Mouse (Mus musculus) intestine, postnatal 0 days (tissue): ENCODE measurements around the gene Trim34b. TPM values are rescaled to one million over a fixed set of nuclear protein-coding genes. Genes with fewer than 3 reads are reported as not detected.
"Not testable (repeated sequence)": the region's sequence is repeated elsewhere in the genome, so short reads cannot be mapped to it uniquely, and the experiment has no call there.

ENCODE experiments used
- ATAC-seq: fragments of 200-750 bp; cut with Nextera tagmentation; 2 replicates; pipeline ENCODE4 v1.8.0; 2017; ENCODE audit warnings: mild to moderate bottlenecking, moderate TSS enrichment, moderate library complexity
- H3K27ac ChIP-seq: fragments of 300-500 bp; sonication (generic); 2 replicates; pipeline ENCODE4 v1.5.1; 2014; ENCODE audit warnings: mild to moderate bottlenecking, low read depth, low read length, moderate library complexity
- H3K27me3 ChIP-seq: fragments of 300-500 bp; sonication (generic); replicated peaks from 2 replicates; pipeline ENCODE4 v1.6.1; 2014; ENCODE audit warnings: low read length, mixed read lengths; ENCODE audit not compliant: control insufficient read depth, insufficient read depth
- H3K36me3 ChIP-seq: fragments of 300-500 bp; sonication (generic); 2 replicates; pipeline ENCODE4 v1.6.1; 2014; ENCODE audit warnings: mild to moderate bottlenecking, moderate library complexity; ENCODE audit not compliant: control insufficient read depth, insufficient read depth
- H3K4me1 ChIP-seq: fragments of 300-500 bp; sonication (generic); replicated peaks from 2 replicates; pipeline ENCODE4 v1.6.1; 2014; ENCODE audit warnings: antibody characterized with exemption, low read length, mixed read lengths; ENCODE audit not compliant: control insufficient read depth, insufficient read depth
- H3K4me2 ChIP-seq: fragments of 300-500 bp; sonication (generic); replicated peaks from 2 replicates; pipeline ENCODE4 v1.6.1; 2014; ENCODE audit warnings: low read depth, mild to moderate bottlenecking, moderate library complexity
- H3K4me3 ChIP-seq: fragments of 300-500 bp; sonication (generic); 2 replicates; pipeline ENCODE4 v1.5.1; 2014; ENCODE audit warnings: low read depth, low read length
- H3K9ac ChIP-seq: fragments of 300-500 bp; sonication (generic); 2 replicates; pipeline ENCODE4 v1.6.1; 2014; ENCODE audit warnings: mild to moderate bottlenecking, low read depth, low read length
- H3K9me3 ChIP-seq: fragments of 300-500 bp; sonication (generic); 2 replicates; pipeline ENCODE4 v1.6.1; 2016; ENCODE audit warnings: mixed run types; ENCODE audit not compliant: control insufficient read depth
- CTCF ChIP-seq: sonication (generic); IDR thresholded peaks from 2 replicates; pipeline ENCODE4 v1.5.1; 2016; ENCODE audit warnings: low read depth, mild to moderate bottlenecking, control low read depth, antibody characterized with exemption, moderate library complexity
- WGBS: fragments of 180-500 bp; shearing (Covaris S2); extraction: QIAGEN DNeasy Blood & Tissue Kit; methylation state at CpG from one replicate; pipeline ENCODE4 v1.1.7; 2014; 5-methylcytosine and 5-hydroxymethylcytosine counted together
- polyA plus RNA-seq: library from polyadenylated mRNA; unstranded; fragments of >200 nt; fragmentation: Nextera tagmentation; extraction: Ambion mirVana; gene quantifications from 2 replicates; pipeline ENCODE4 v1.2.1, GENCODE M21; 2015

Gene Trim34b
- polyA plus RNA-seq, 1 experiment from 2014 or later: 0.16 TPM

DNA sequence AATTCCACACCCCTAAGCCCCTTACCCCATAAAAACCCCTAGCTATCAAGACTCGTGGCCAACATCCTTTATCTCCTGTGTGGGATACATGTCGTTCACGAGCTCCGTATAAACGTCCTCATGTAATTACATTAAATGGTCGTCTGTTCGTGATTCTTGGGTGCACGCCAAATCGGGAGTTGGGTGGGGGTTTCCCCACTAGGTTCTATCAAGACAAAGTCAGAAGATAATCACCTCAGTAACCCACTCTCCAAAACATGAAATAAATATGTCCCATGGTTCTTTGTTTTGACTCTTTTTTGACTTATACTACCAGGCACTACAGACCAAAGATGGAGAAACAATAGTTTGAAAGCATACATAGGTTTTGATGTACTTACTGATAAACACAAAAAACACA is 7.2 kb upstream of the Trim34b start:
- H3K4me3 ChIP-seq: no peak overlapping the region
- 46% methylated on average over 9 of the region's 9 CpGs for WGBS
- no peak for ATAC-seq

DNA sequence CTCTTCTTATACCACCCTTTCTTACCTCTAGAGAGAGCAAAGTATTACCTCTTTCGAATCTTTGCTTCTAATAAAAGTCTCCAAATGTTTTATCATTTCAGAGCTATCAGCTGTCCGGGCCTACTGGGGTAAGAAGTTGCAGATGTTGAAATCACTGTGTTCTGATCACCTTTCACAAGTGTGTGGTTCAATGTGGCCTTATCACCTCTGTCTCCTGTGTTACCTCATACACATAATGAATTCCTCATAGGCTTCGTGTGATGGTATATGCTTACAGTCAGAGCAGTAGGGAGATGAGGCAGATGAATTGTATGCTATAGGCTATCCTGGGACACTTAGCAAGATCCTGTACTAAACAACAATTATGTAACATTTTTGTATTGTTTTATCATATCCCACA is 6.3 kb downstream of the Trim34b start:
- not testable (repeated sequence) for H3K36me3 ChIP-seq, H3K4me2 ChIP-seq, H3K9ac ChIP-seq, H3K9me3 ChIP-seq, H3K4me3 ChIP-seq, H3K4me1 ChIP-seq, H3K27me3 ChIP-seq, ATAC-seq, H3K27ac ChIP-seq
- 83% methylated on average over 3 of the region's 3 CpGs for WGBS

More for the DNA sequence above, 7.2 kb upstream of the Trim34b start:
- Histone ChIP-seq H3K9me3 (no peaks in the 10 kb centered on the region), H3K27me3 (no peaks in the 10 kb centered on the region), H3K4me1 (no peaks in the 10 kb centered on the region), H3K36me3 (no peaks in the 10 kb centered on the region), H3K4me2 (no peak overlapping the region), H3K9ac (no peak overlapping the region), H3K27ac (no peak overlapping the region)
- TF ChIP-seq CTCF: no peak

DNA sequence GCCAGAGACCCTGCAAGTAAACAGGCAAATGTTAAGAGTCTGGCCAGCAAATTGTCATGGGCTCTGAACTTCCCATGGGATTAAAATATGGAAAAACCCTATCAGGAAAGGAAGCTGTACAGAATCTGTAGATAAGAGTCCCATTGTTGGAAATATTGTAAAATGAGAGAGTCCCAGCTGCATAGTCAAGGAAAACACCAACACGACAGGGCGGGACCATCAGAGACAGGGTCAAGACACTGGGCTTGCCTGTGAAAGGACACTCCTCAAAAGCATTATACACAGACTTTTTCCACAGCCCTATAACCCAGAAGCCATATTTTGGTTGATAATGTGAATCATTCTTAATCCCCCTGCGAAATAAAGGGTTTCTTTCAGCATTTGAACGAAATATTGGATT is 11.5 kb downstream of the Trim34b start:
- H3K4me1 ChIP-seq, H3K4me3 ChIP-seq, ATAC-seq, H3K9ac ChIP-seq, H3K27me3 ChIP-seq, H3K4me2 ChIP-seq, H3K9me3 ChIP-seq, H3K27ac ChIP-seq: not testable (repeated sequence)
- H3K36me3 ChIP-seq: peaks cover 10% of the 10 kb centered on the region; the same call in 1 of the 2 replicates
- 83% methylated on average over 2 of the region's 4 CpGs for WGBS

DNA sequence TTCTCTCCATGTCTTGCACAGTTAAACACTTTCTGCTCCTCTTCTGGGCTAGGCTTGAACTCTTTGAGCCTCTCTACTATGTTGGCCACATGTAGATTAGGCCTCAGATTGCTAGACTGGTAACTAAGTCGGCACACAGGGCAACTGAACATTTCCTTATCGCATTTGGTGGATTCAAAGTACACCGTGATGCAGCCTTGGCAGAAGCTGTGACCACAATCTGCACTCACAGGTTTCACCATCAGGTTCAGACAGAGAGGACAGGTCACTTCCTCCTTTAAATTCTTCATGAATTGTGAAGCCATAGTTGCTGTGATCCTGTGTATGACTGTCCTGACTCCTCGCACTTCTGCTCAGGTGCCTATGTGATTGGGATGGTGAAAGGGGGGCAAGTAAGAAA is 18.8 kb downstream of the Trim34b start:
- not testable (repeated sequence) for H3K4me1 ChIP-seq, H3K27ac ChIP-seq, H3K4me3 ChIP-seq, H3K9ac ChIP-seq, H3K27me3 ChIP-seq, H3K4me2 ChIP-seq, H3K9me3 ChIP-seq
- 76% methylated on average over 4 of the region's 4 CpGs for WGBS
- ATAC-seq: peak; percentile 67
- peaks cover 17% of the 10 kb centered on the region; the same call in 1 of the 2 replicates for H3K36me3 ChIP-seq

DNA sequence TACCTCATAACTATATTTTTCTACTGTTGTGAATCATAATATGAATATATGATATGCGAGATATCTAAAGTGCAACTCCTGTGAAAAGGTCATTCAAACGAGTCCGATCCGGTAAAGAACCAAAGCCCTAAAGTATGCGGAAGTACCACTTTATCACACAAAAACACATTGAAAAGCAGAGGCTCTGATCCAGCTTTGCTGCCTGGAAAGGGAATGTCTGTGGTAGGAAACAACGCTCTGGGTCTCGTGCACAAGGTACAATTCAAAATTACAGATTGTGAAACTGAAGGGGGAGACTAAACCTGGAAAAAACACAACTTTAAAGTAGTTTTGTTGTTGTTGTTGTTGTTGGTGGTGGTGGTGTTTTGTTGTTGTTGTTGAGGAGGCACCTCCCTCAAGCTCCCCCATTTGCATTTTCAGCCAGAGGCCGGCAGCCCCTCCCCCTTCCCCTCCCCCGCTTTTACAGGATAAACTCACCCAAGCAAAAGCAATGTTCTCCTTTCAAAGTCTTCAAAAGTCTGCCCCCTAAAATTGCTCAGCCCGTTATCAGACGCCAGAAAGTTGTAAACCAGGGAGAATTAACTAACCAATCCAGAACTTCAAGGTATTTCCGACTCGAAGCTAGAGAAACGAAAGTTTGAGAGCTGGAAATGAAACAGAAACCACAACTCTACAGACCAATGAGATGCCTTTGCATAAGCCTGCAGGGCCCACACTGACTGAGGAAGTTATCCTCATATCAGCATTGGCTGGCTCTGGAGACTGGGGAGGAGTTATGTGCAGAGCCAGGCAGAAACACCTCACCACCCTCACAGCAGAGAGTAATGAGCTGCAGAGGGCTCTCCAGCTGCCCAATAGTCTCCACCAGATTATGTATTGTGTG is 23.7 kb downstream of the Trim34b start, which contains the start of gene Trim12c:
TSS of gene Trim12c (minus strand) at position 646 of the 883 bp plus-strand sequence.
- no peaks in the 10 kb centered on the region for H3K4me1 ChIP-seq
- peak; percentile 100 for ATAC-seq
- TF ChIP-seq CTCF: no peak
- no peaks in the 10 kb centered on the region for H3K36me3 ChIP-seq
- no peaks in the 10 kb centered on the region for H3K9me3 ChIP-seq
- no peaks in the 10 kb centered on the region for H3K27me3 ChIP-seq
- peak within 1 kb of the TSS; percentile 66 for H3K4me2 ChIP-seq
- WGBS: 4% methylated on average over 14 of the region's 14 CpGs
- peak within 1 kb of the TSS; percentile 51 for H3K4me3 ChIP-seq
- peak within 1 kb of the TSS; percentile 71 for H3K27ac ChIP-seq
- peak within 1 kb of the TSS; percentile 35; the same call in 1 of the 2 replicates for H3K9ac ChIP-seq

DNA sequence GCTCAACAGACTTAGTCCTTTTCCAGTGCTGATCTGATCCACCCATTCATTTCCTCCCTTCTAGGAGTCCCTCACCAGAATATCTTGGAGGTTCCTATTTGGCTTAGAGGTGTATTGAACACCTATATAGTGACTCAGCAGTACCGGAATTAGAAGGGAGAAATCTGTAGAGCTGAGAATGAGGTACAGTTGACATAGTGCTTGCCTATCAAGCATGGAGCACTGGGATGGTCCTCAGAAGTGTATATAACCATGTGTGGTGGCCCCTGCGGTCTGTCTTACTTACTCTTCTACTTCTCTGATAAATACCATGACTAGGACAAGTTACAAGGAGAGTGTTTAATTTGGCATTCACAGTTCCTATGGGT is 24.3 kb downstream of the Trim34b start:
- H3K4me3 ChIP-seq: peak overlapping the region; percentile 51; the same call in 1 of the 2 replicates
- H3K9me3 ChIP-seq: no peaks in the 10 kb centered on the region
- no peaks in the 10 kb centered on the region for H3K4me1 ChIP-seq
- 62% methylated on average over 2 of the region's 2 CpGs for WGBS
- peak; percentile 37 for ATAC-seq
- peak overlapping the region; percentile 66 for H3K4me2 ChIP-seq
- H3K27ac ChIP-seq: no peak overlapping the region
- H3K9ac ChIP-seq: no peak overlapping the region
- H3K36me3 ChIP-seq: no peaks in the 10 kb centered on the region
- no peak for TF ChIP-seq CTCF
- no peaks in the 10 kb centered on the region for H3K27me3 ChIP-seq
